Mouse (Mus musculus) liver, embryonic 12.5 days (tissue): ENCODE data around the gene Dlx6. TPM values are rescaled to one million over a fixed set of nuclear protein-coding genes. Genes with fewer than 3 reads are reported as not detected.
A peak's percentile ranks its signal among the peaks of the same experiment; 100 is the strongest.

ENCODE experiments used
- ATAC-seq: fragments of 200-750 bp; cut with Nextera tagmentation; 2 replicates; pipeline ENCODE4 v1.8.0; 2017; ENCODE audit warnings: moderate number of reproducible peaks, mild to moderate bottlenecking, moderate library complexity
- H3K27ac ChIP-seq: fragments of 300-500 bp; sonication (generic); 2 replicates; pipeline ENCODE4 v1.5.1; 2016; ENCODE audit warnings: mild to moderate bottlenecking
- H3K27me3 ChIP-seq: fragments of 300-500 bp; sonication (generic); replicated peaks from 2 replicates; pipeline ENCODE4 v1.6.1; 2016; ENCODE audit warnings: mild to moderate bottlenecking, moderate library complexity
- H3K36me3 ChIP-seq: fragments of 300-500 bp; sonication (generic); 2 replicates; pipeline ENCODE4 v1.6.1; 2016; ENCODE audit warnings: mild to moderate bottlenecking, moderate library complexity
- H3K4me1 ChIP-seq: fragments of 300-500 bp; sonication (generic); 2 replicates; pipeline ENCODE4 v1.6.1; 2016
- H3K4me2 ChIP-seq: fragments of 300-500 bp; sonication (generic); 2 replicates; pipeline ENCODE4 v1.6.1; 2016; ENCODE audit warnings: mild to moderate bottlenecking, moderate library complexity
- H3K4me3 ChIP-seq: fragments of 300-500 bp; sonication (generic); 2 replicates; pipeline ENCODE4 v1.5.1; 2016; ENCODE audit warnings: mild to moderate bottlenecking, moderate library complexity
- H3K9ac ChIP-seq: fragments of 300-500 bp; sonication (generic); 2 replicates; pipeline ENCODE4 v1.6.1; 2016; ENCODE audit warnings: mild to moderate bottlenecking, moderate library complexity
- H3K9me3 ChIP-seq: fragments of 300-500 bp; sonication (generic); replicated peaks from 2 replicates; pipeline ENCODE4 v1.6.1; 2016; ENCODE audit warnings: mild to moderate bottlenecking, moderate library complexity
- WGBS: fragments of 180-500 bp; shearing (Covaris S2); methylation state at CpG from one replicate; pipeline ENCODE4 v1.1.7; 2016; ENCODE audit not compliant: insufficient replicate concordance; 5-methylcytosine and 5-hydroxymethylcytosine counted together
- polyA plus RNA-seq: library from polyadenylated mRNA; unstranded; fragments of >200 nt; fragmentation: Nextera tagmentation; extraction: Ambion mirVana; gene quantifications from 2 replicates; pipeline ENCODE4 v1.2.1, GENCODE M21; 2016

The Dlx6 gene
- polyA plus RNA-seq, 1 experiment from 2014 or later = not detected

GRCm38 (mm10) chr6:6861086-6861797, 1.9 kb upstream of the Dlx6 start:
- Histone ChIP-seq H3K4me3 (no peak overlapping the region), H3K4me1 (0 out of 2 replicates have a peak, but pooled peaks cover 5% of the 10 kb centered on the region), H3K9me3 (no peaks in the 10 kb centered on the region), H3K36me3 (no peaks in the 10 kb centered on the region), H3K4me2 (no peak overlapping the region), H3K27me3 (peaks cover 96% of the 10 kb centered on the region), H3K9ac (no peak overlapping the region), H3K27ac (no peak overlapping the region)
- no peak for ATAC-seq
- WGBS = 1% methylated on average over 21 of the region's 21 CpGs

- Histone ChIP-seq H3K9ac (no peak overlapping the region), H3K4me3 (no peak overlapping the region), H3K4me1 (0 out of 2 replicates have a peak, but pooled peaks cover 5% of the 10 kb centered on the region), H3K9me3 (no peaks in the 10 kb centered on the region), H3K27ac (no peak overlapping the region), H3K36me3 (no peaks in the 10 kb centered on the region), H3K27me3 (peaks cover 95% of the 10 kb centered on the region), H3K4me2 (no peak overlapping the region)
- 4% methylated on average over 11 of the region's 11 CpGs for WGBS
- ATAC-seq = no peak
Observed at GRCm38 (mm10) chr6:6861798-6862428, 1.2 kb upstream of the Dlx6 start.

- Histone ChIP-seq H3K4me1 (0 out of 2 replicates have a peak, but pooled peaks cover 5% of the 10 kb centered on the region), H3K4me3 (peak overlapping the region; percentile 32), H3K9ac (no peak overlapping the region), H3K36me3 (no peaks in the 10 kb centered on the region), H3K4me2 (peak overlapping the region; percentile 64), H3K27ac (no peak overlapping the region), H3K9me3 (no peaks in the 10 kb centered on the region), H3K27me3 (peaks cover 96% of the 10 kb centered on the region)
- ATAC-seq = no peak
- under 1% methylated on average over 23 of the region's 23 CpGs for WGBS
Observed at GRCm38 (mm10) chr6:6862611-6863010, 523 bp upstream of the Dlx6 start.

GRCm38 (mm10) chr6:6863955-6864354, 821 bp downstream of the Dlx6 start:
- 2% methylated on average over 15 of the region's 21 CpGs for WGBS
- H3K9ac ChIP-seq = no peak overlapping the region
- H3K9me3 ChIP-seq = no peaks in the 10 kb centered on the region
- no peak for ATAC-seq
- peaks cover 95% of the 10 kb centered on the region for H3K27me3 ChIP-seq
- H3K4me2 ChIP-seq = peak overlapping the region; percentile 64
- H3K27ac ChIP-seq = no peak overlapping the region
- 0 out of 2 replicates have a peak, but pooled peaks cover 5% of the 10 kb centered on the region for H3K4me1 ChIP-seq
- H3K36me3 ChIP-seq = no peaks in the 10 kb centered on the region
- peak overlapping the region; percentile 40 for H3K4me3 ChIP-seq

GRCm38 (mm10) chr6:6864441-6865440, 1.6 kb downstream of the Dlx6 start:
- Histone ChIP-seq H3K4me1 (0 out of 2 replicates have a peak, but pooled peaks cover 5% of the 10 kb centered on the region), H3K4me3 (no peak overlapping the region), H3K4me2 (peak overlapping the region; percentile 64; the same call in 1 of the 2 replicates), H3K27ac (no peak overlapping the region), H3K9ac (no peak overlapping the region), H3K9me3 (no peaks in the 10 kb centered on the region), H3K36me3 (no peaks in the 10 kb centered on the region), H3K27me3 (peaks cover 93% of the 10 kb centered on the region)
- 2% methylated on average over 36 of the region's 36 CpGs for WGBS
- ATAC-seq = no peak

- 5% methylated on average over 9 of the region's 9 CpGs for WGBS
- H3K4me2 ChIP-seq = no peak overlapping the region
- ATAC-seq = no peak
- H3K4me3 ChIP-seq = no peak overlapping the region
- no peak overlapping the region for H3K9ac ChIP-seq
- no peak overlapping the region for H3K27ac ChIP-seq
- peaks cover 96% of the 10 kb centered on the region for H3K27me3 ChIP-seq
- 0 out of 2 replicates have a peak, but pooled peaks cover 5% of the 10 kb centered on the region for H3K4me1 ChIP-seq
- H3K9me3 ChIP-seq = no peaks in the 10 kb centered on the region
- H3K36me3 ChIP-seq = no peaks in the 10 kb centered on the region
Observed at GRCm38 (mm10) chr6:6867031-6867430, 3.9 kb downstream of the Dlx6 start.

GRCm38 (mm10) chr6:6869041-6869685, 6.0 kb downstream of the Dlx6 start:
- H3K4me2 ChIP-seq = no peak overlapping the region
- no peaks in the 10 kb centered on the region for H3K4me1 ChIP-seq
- H3K9ac ChIP-seq = no peak overlapping the region
- H3K36me3 ChIP-seq = no peaks in the 10 kb centered on the region
- H3K27ac ChIP-seq = no peak overlapping the region
- ATAC-seq = no peak
- WGBS = 4% methylated on average over 13 of the region's 13 CpGs
- H3K27me3 ChIP-seq = peaks cover 96% of the 10 kb centered on the region
- H3K9me3 ChIP-seq = no peaks in the 10 kb centered on the region
- no peak overlapping the region for H3K4me3 ChIP-seq

GRCm38 (mm10) chr6:6869961-6870800, 7.0 kb downstream of the Dlx6 start:
- H3K27me3 ChIP-seq = peaks cover 96% of the 10 kb centered on the region

GRCm38 (mm10) chr6:6870876-6871420, 7.8 kb downstream of the Dlx6 start:
- Histone ChIP-seq H3K4me1 (no peaks in the 10 kb centered on the region), H3K27ac (no peak overlapping the region), H3K27me3 (peaks cover 96% of the 10 kb centered on the region), H3K9me3 (no peaks in the 10 kb centered on the region), H3K36me3 (no peaks in the 10 kb centered on the region), H3K9ac (no peak overlapping the region), H3K4me2 (no peak overlapping the region), H3K4me3 (no peak overlapping the region)
- 2% methylated on average over 7 of the region's 7 CpGs for WGBS
- no peak for ATAC-seq

More at GRCm38 (mm10) chr6:6869961-6870800, 7.0 kb downstream of the Dlx6 start:
- no peak overlapping the region for H3K27ac ChIP-seq
- H3K4me3 ChIP-seq = no peak overlapping the region
- WGBS = 5% methylated on average over 10 of the region's 11 CpGs
- no peak for ATAC-seq
- H3K9me3 ChIP-seq = no peaks in the 10 kb centered on the region
- H3K9ac ChIP-seq = no peak overlapping the region
- no peaks in the 10 kb centered on the region for H3K4me1 ChIP-seq
- H3K36me3 ChIP-seq = no peaks in the 10 kb centered on the region
- no peak overlapping the region for H3K4me2 ChIP-seq

GRCm38 (mm10) chr6:6871692-6872091, 8.6 kb downstream of the Dlx6 start:
- no peak overlapping the region for H3K4me3 ChIP-seq
- no peak overlapping the region for H3K27ac ChIP-seq
- no peaks in the 10 kb centered on the region for H3K4me1 ChIP-seq
- ATAC-seq = no peak
- no peak overlapping the region for H3K4me2 ChIP-seq
- 6% methylated on average over 5 of the region's 5 CpGs for WGBS
- no peaks in the 10 kb centered on the region for H3K9me3 ChIP-seq
- H3K27me3 ChIP-seq = peaks cover 96% of the 10 kb centered on the region
- H3K9ac ChIP-seq = no peak overlapping the region
- no peaks in the 10 kb centered on the region for H3K36me3 ChIP-seq
